Mouse (Mus musculus) forebrain, embryonic 14.5 days (tissue): ENCODE results near the gene Nova2. TPM values are rescaled to one million over a fixed set of nuclear protein-coding genes. Genes with fewer than 3 reads are reported as not detected.

Experiments
- polyA plus RNA-seq: library from polyadenylated mRNA; unstranded; fragments of >200 nt; fragmentation: Nextera tagmentation; extraction: Ambion mirVana; gene quantifications from 2 replicates; pipeline ENCODE4 v1.2.1, GENCODE M21; 2014

Nova2 gene
- polyA plus RNA-seq, 1 experiment from 2014 or later: 13.1 TPM

Other genes with a start within 250 kb of the Nova2 start
- gene Psg20, start 239.7 kb upstream of the Nova2 start, polyA plus RNA-seq: not detected in 2 replicates
- not detected in 2 replicates for gene Psg22, start 207.8 kb upstream of the Nova2 start, polyA plus RNA-seq
- gene Psg19, start 127.4 kb upstream of the Nova2 start, polyA plus RNA-seq: not detected in 2 replicates
- 0.10 TPM in 1 of 2 replicates, not detected in the other for gene Psg17, start 104.3 kb upstream of the Nova2 start, polyA plus RNA-seq
- 0.29 and 0.41 TPM in 2 replicates for gene Mill2, start 85.9 kb upstream of the Nova2 start, polyA plus RNA-seq
- 19.1 and 20.9 TPM in 2 replicates for gene Pglyrp1, start 54.6 kb upstream of the Nova2 start, polyA plus RNA-seq
- 17.4 and 19.0 TPM in 2 replicates for gene Ccdc61, start 15.5 kb upstream of the Nova2 start, polyA plus RNA-seq
- gene Nanos2, start 61.5 kb downstream of the Nova2 start, polyA plus RNA-seq: 0.18 and 0.49 TPM in 2 replicates
- gene Mypop, start 65.4 kb downstream of the Nova2 start, polyA plus RNA-seq: 3.6 and 3.9 TPM in 2 replicates
- 25.9 and 33.3 TPM in 2 replicates for gene Irf2bp1, start 78.2 kb downstream of the Nova2 start, polyA plus RNA-seq
- gene Foxa3, start 97.7 kb downstream of the Nova2 start, polyA plus RNA-seq: not detected in 2 replicates
- gene Sympk, start 98.5 kb downstream of the Nova2 start, polyA plus RNA-seq: 19.1 and 22.7 TPM in 2 replicates
- not detected in 2 replicates for gene Rsph6a, start 128.8 kb downstream of the Nova2 start, polyA plus RNA-seq
- 28.0 and 29.1 TPM in 2 replicates for gene Dmwd, start 150.3 kb downstream of the Nova2 start, polyA plus RNA-seq
- gene Dmpk, start 158.0 kb downstream of the Nova2 start, polyA plus RNA-seq: 4.4 and 7.8 TPM in 2 replicates
- gene Six5, start 168.7 kb downstream of the Nova2 start, polyA plus RNA-seq: 2.4 and 3.5 TPM in 2 replicates
- 2.2 and 3.3 TPM in 2 replicates for gene Gm4969, start 192.5 kb downstream of the Nova2 start, polyA plus RNA-seq
- gene Fbxo46, start 194.0 kb downstream of the Nova2 start, polyA plus RNA-seq: 10.1 and 11.9 TPM in 2 replicates
- 11.1 and 14.0 TPM in 2 replicates for gene Qpctl, start 223.4 kb downstream of the Nova2 start, polyA plus RNA-seq
- gene Snrpd2, start 223.8 kb downstream of the Nova2 start, polyA plus RNA-seq: 141 and 155 TPM in 2 replicates
- 4.8 and 8.2 TPM in 2 replicates for gene Gipr, start 240.2 kb downstream of the Nova2 start, polyA plus RNA-seq